Mouse (Mus musculus) layer of hippocampus, adult 2 months (tissue): ENCODE measurements at regions not wholly inside any gene's neighbourhood (a gene's known extent, or its start where the extent isn't known, plus 50 kb on each side); places are given as distances from the start of the nearest gene placed in this dataset.

Experiments
- DNase-seq, 2 experiments: peaks; one replicate each; pipeline ENCODE4 v3.0.0; 2022; ENCODE audit warnings: low spot score in 2 of 2
- H3K27ac ChIP-seq: fragments of 200-600 bp; 2 replicates; pipeline ENCODE4 v1.8.1; 2022
- H3K4me3 ChIP-seq: fragments of 200-600 bp; 2 replicates; pipeline ENCODE4 v1.8.1; 2022; ENCODE audit warnings: mild to moderate bottlenecking
- CTCF ChIP-seq: fragments of 200-600 bp; conservative IDR thresholded peaks from 2 replicates; pipeline ENCODE4 v1.8.1; 2022; ENCODE audit warnings: antibody characterized with exemption, mild to moderate bottlenecking, moderate library complexity

- no peak for TF ChIP-seq CTCF
- Histone ChIP-seq H3K27ac (no peak overlapping the region), H3K4me3 (no peak overlapping the region)
- DNase-seq, result no peak
These were observed 131.4 kb upstream of the Gm15217 start for GRCm38 (mm10) chr14:46247491-46248484.

- no peak overlapping the region for H3K27ac ChIP-seq
- TF ChIP-seq CTCF, result no peak
- H3K4me3 ChIP-seq, result no peak overlapping the region
- no peak for DNase-seq
These were observed 130.1 kb upstream of the Gm15217 start for GRCm38 (mm10) chr14:46249141-46249540.

- no peak for TF ChIP-seq CTCF
- Histone ChIP-seq H3K4me3 (no peak overlapping the region), H3K27ac (no peak overlapping the region)
- no peak for DNase-seq
These were observed 124.0 kb upstream of the Gm15217 start for GRCm38 (mm10) chr14:46255261-46255660.

- no peak for TF ChIP-seq CTCF
- no peak for DNase-seq
- Histone ChIP-seq H3K27ac (no peak overlapping the region), H3K4me3 (no peak overlapping the region)
These were observed 122.9 kb upstream of the Gm15217 start for GRCm38 (mm10) chr14:46256336-46256735.

- no peak for TF ChIP-seq CTCF
- DNase-seq, result no peak
- Histone ChIP-seq H3K4me3 (no peak overlapping the region), H3K27ac (no peak overlapping the region)
These were observed 121.9 kb upstream of the Gm15217 start for GRCm38 (mm10) chr14:46257311-46257710.

- no peak for DNase-seq
- Histone ChIP-seq H3K4me3 (no peak overlapping the region), H3K27ac (no peak overlapping the region)
- no peak for TF ChIP-seq CTCF
These were observed 120.7 kb upstream of the Gm15217 start for GRCm38 (mm10) chr14:46258551-46258950.

GRCm38 (mm10) chr14:46260291-46260980 is 118.8 kb upstream of the Gm15217 start:
- Histone ChIP-seq H3K27ac (no peak overlapping the region), H3K4me3 (no peak overlapping the region)
- no peak for TF ChIP-seq CTCF
- DNase-seq, result no peak

- H3K4me3 ChIP-seq, result no peak overlapping the region
- no peak for TF ChIP-seq CTCF
- DNase-seq, result no peak
- H3K27ac ChIP-seq, result no peak overlapping the region
These were observed 103.8 kb upstream of the Gm15217 start for GRCm38 (mm10) chr14:46275455-46275854.

- Histone ChIP-seq H3K27ac (no peak overlapping the region), H3K4me3 (no peak overlapping the region)
- TF ChIP-seq CTCF, result no peak
- DNase-seq, result no peak
These were observed 102.0 kb upstream of the Gm15217 start for GRCm38 (mm10) chr14:46276926-46277831.

GRCm38 (mm10) chr14:46277832-46278611 is 101.2 kb upstream of the Gm15217 start:
- DNase-seq, result no peak
- Histone ChIP-seq H3K4me3 (no peak overlapping the region), H3K27ac (no peak overlapping the region)
- TF ChIP-seq CTCF, result no peak

- no peak for DNase-seq
- Histone ChIP-seq H3K27ac (no peak overlapping the region), H3K4me3 (no peak overlapping the region)
- TF ChIP-seq CTCF, result no peak
These were observed 86.8 kb upstream of the Gm15217 start for GRCm38 (mm10) chr14:46292398-46292797.

- no peak for DNase-seq
- no peak for TF ChIP-seq CTCF
- Histone ChIP-seq H3K27ac (no peak overlapping the region), H3K4me3 (no peak overlapping the region)
These were observed 82.9 kb upstream of the Gm15217 start for GRCm38 (mm10) chr14:46296275-46296674.
